Mouse (Mus musculus): Measurements from ENCODE around the gene Megf9. TPM values are rescaled to one million over a fixed set of nuclear protein-coding genes. Genes with fewer than 3 reads are reported as not detected.
A peak's percentile ranks its signal among the peaks of the same experiment; 100 is the strongest.

The Megf9 gene
- polyA plus RNA-seq (2014; fragmentation: Nextera tagmentation; extraction: Ambion mirVana) = 5.0 and 6.0 TPM in 2 replicates

- ATAC-seq (replicated peaks; ENCODE audit: low FRiP score) (peak; percentile 98), DNase-seq (ENCODE audit: low spot score) (peak; percentile 89)
- Histone ChIP-seq H3K9me3 (ENCODE audit: control insufficient read depth, low read length) (no peaks in the 10 kb centered on the region), H3K36me3 (ENCODE audit: control insufficient read depth, insufficient read depth, low read length) (no peaks in the 10 kb centered on the region), H3K9ac (ENCODE audit: low read depth, low read length) (peak within 1 kb of the TSS; percentile 83), H3K4me2 (peak within 1 kb of the TSS; percentile 96), H3K4me3 (ENCODE audit: low read depth, low read length) (peak within 1 kb of the TSS; percentile 86), H3K27ac (ENCODE audit: low read depth, low read length) (peak within 1 kb of the TSS; percentile 47), H3K4me1 (replicated peaks; ENCODE audit: control insufficient read depth, insufficient read depth, low read length) (peaks cover 5% of the 10 kb centered on the region), H3K27me3 (replicated peaks; ENCODE audit: control insufficient read depth, insufficient read depth, low read length) (no peaks in the 10 kb centered on the region)
- 0% methylated on average over 45 of the region's 46 CpGs for WGBS
Observed at GRCm38 (mm10) chr4:70534891-70535269, at the start of gene Megf9. Megf9 (minus strand) TSS chr4:70534995.

GRCm38 (mm10) chr4:70579654-70580053 lies 44.9 kb upstream of the Megf9 start:
- DNase-seq (ENCODE audit: low spot score) (no peak), ATAC-seq (replicated peaks; ENCODE audit: low FRiP score) (no peak)
- WGBS = 46% methylated on average over 3 of the region's 3 CpGs

GRCm38 (mm10) chr4:70578301-70578700 lies 43.5 kb upstream of the Megf9 start:
- no peak for ATAC-seq (replicated peaks; ENCODE audit: low FRiP score)
- H3K27ac ChIP-seq (ENCODE audit: low read depth, low read length) = no peak overlapping the region
- no peaks in the 10 kb centered on the region for H3K36me3 ChIP-seq (ENCODE audit: control insufficient read depth, insufficient read depth, low read length)
- no peak for DNase-seq (ENCODE audit: low spot score)
- 60% methylated on average over 3 of the region's 3 CpGs for WGBS
- no peak overlapping the region for H3K9ac ChIP-seq (ENCODE audit: low read depth, low read length)
- no peaks in the 10 kb centered on the region for H3K4me1 ChIP-seq (replicated peaks; ENCODE audit: control insufficient read depth, insufficient read depth, low read length)
- no peak overlapping the region for H3K4me2 ChIP-seq
- no peak overlapping the region for H3K4me3 ChIP-seq (ENCODE audit: low read depth, low read length)
- H3K9me3 ChIP-seq (ENCODE audit: control insufficient read depth, low read length) = no peaks in the 10 kb centered on the region
- H3K27me3 ChIP-seq (replicated peaks; ENCODE audit: control insufficient read depth, insufficient read depth, low read length) = no peaks in the 10 kb centered on the region

More at GRCm38 (mm10) chr4:70579654-70580053, 44.9 kb upstream of the Megf9 start:
- no peak overlapping the region for H3K4me3 ChIP-seq (ENCODE audit: low read depth, low read length)
- no peak overlapping the region for H3K4me2 ChIP-seq
- H3K4me1 ChIP-seq (replicated peaks; ENCODE audit: control insufficient read depth, insufficient read depth, low read length) = no peaks in the 10 kb centered on the region
- no peaks in the 10 kb centered on the region for H3K9me3 ChIP-seq (ENCODE audit: control insufficient read depth, low read length)
- H3K36me3 ChIP-seq (ENCODE audit: control insufficient read depth, insufficient read depth, low read length) = no peaks in the 10 kb centered on the region
- H3K27ac ChIP-seq (ENCODE audit: low read depth, low read length) = no peak overlapping the region
- no peaks in the 10 kb centered on the region for H3K27me3 ChIP-seq (replicated peaks; ENCODE audit: control insufficient read depth, insufficient read depth, low read length)
- no peak overlapping the region for H3K9ac ChIP-seq (ENCODE audit: low read depth, low read length)

GRCm38 (mm10) chr4:70576096-70576495 lies 41.3 kb upstream of the Megf9 start:
- Histone ChIP-seq H3K4me1 (replicated peaks; ENCODE audit: control insufficient read depth, insufficient read depth, low read length) (no peaks in the 10 kb centered on the region), H3K27me3 (replicated peaks; ENCODE audit: control insufficient read depth, insufficient read depth, low read length) (no peaks in the 10 kb centered on the region)
- no peak for ATAC-seq (replicated peaks; ENCODE audit: low FRiP score)

GRCm38 (mm10) chr4:70573926-70574325 lies 39.1 kb upstream of the Megf9 start:
- no peaks in the 10 kb centered on the region for H3K36me3 ChIP-seq (ENCODE audit: control insufficient read depth, insufficient read depth, low read length)
- 79% methylated on average over 2 of the region's 2 CpGs for WGBS
- H3K4me1 ChIP-seq (replicated peaks; ENCODE audit: control insufficient read depth, insufficient read depth, low read length) = no peaks in the 10 kb centered on the region
- H3K4me2 ChIP-seq = no peak overlapping the region
- ATAC-seq (replicated peaks; ENCODE audit: low FRiP score) = no peak
- H3K9me3 ChIP-seq (ENCODE audit: control insufficient read depth, low read length) = no peaks in the 10 kb centered on the region
- no peak for DNase-seq (ENCODE audit: low spot score)
- H3K27me3 ChIP-seq (replicated peaks; ENCODE audit: control insufficient read depth, insufficient read depth, low read length) = no peaks in the 10 kb centered on the region
- H3K9ac ChIP-seq (ENCODE audit: low read depth, low read length) = no peak overlapping the region
- no peak overlapping the region for H3K27ac ChIP-seq (ENCODE audit: low read depth, low read length)
- no peak overlapping the region for H3K4me3 ChIP-seq (ENCODE audit: low read depth, low read length)

More at GRCm38 (mm10) chr4:70576096-70576495, 41.3 kb upstream of the Megf9 start:
- Histone ChIP-seq H3K36me3 (ENCODE audit: control insufficient read depth, insufficient read depth, low read length) (no peaks in the 10 kb centered on the region), H3K9me3 (ENCODE audit: control insufficient read depth, low read length) (no peaks in the 10 kb centered on the region), H3K9ac (ENCODE audit: low read depth, low read length) (no peak overlapping the region), H3K4me2 (no peak overlapping the region), H3K4me3 (ENCODE audit: low read depth, low read length) (no peak overlapping the region), H3K27ac (ENCODE audit: low read depth, low read length) (no peak overlapping the region)
- no peak for DNase-seq (ENCODE audit: low spot score)

GRCm38 (mm10) chr4:70553888-70554287 lies 19.1 kb upstream of the Megf9 start:
- Histone ChIP-seq H3K9ac (ENCODE audit: low read depth, low read length) (no peak overlapping the region), H3K4me1 (replicated peaks; ENCODE audit: control insufficient read depth, insufficient read depth, low read length) (no peaks in the 10 kb centered on the region), H3K9me3 (ENCODE audit: control insufficient read depth, low read length) (no peaks in the 10 kb centered on the region), H3K36me3 (ENCODE audit: control insufficient read depth, insufficient read depth, low read length) (no peaks in the 10 kb centered on the region), H3K4me2 (no peak overlapping the region), H3K27ac (ENCODE audit: low read depth, low read length) (no peak overlapping the region), H3K4me3 (ENCODE audit: low read depth, low read length) (no peak overlapping the region), H3K27me3 (replicated peaks; ENCODE audit: control insufficient read depth, insufficient read depth, low read length) (no peaks in the 10 kb centered on the region)
- DNase-seq (ENCODE audit: low spot score) = no peak
- no peak for ATAC-seq (replicated peaks; ENCODE audit: low FRiP score)
- 49% methylated on average over 2 of the region's 2 CpGs for WGBS

GRCm38 (mm10) chr4:70553230-70553797 lies 18.5 kb upstream of the Megf9 start:
- DNase-seq (ENCODE audit: low spot score) = no peak
- no peaks in the 10 kb centered on the region for H3K9me3 ChIP-seq (ENCODE audit: control insufficient read depth, low read length)
- no peaks in the 10 kb centered on the region for H3K36me3 ChIP-seq (ENCODE audit: control insufficient read depth, insufficient read depth, low read length)
- no peaks in the 10 kb centered on the region for H3K27me3 ChIP-seq (replicated peaks; ENCODE audit: control insufficient read depth, insufficient read depth, low read length)
- H3K9ac ChIP-seq (ENCODE audit: low read depth, low read length) = no peak overlapping the region
- H3K4me3 ChIP-seq (ENCODE audit: low read depth, low read length) = no peak overlapping the region
- no peak overlapping the region for H3K4me2 ChIP-seq
- 74% methylated on average over 5 of the region's 5 CpGs for WGBS
- no peaks in the 10 kb centered on the region for H3K4me1 ChIP-seq (replicated peaks; ENCODE audit: control insufficient read depth, insufficient read depth, low read length)
- no peak overlapping the region for H3K27ac ChIP-seq (ENCODE audit: low read depth, low read length)
- no peak for ATAC-seq (replicated peaks; ENCODE audit: low FRiP score)

- WGBS = 85% methylated on average over 4 of the region's 4 CpGs
- no peaks in the 10 kb centered on the region for H3K36me3 ChIP-seq (ENCODE audit: control insufficient read depth, insufficient read depth, low read length)
- ATAC-seq (replicated peaks; ENCODE audit: low FRiP score) = no peak
Observed at GRCm38 (mm10) chr4:70552120-70552519, 17.3 kb upstream of the Megf9 start.

GRCm38 (mm10) chr4:70547411-70548148 lies 12.8 kb upstream of the Megf9 start:
- ATAC-seq (replicated peaks; ENCODE audit: low FRiP score) = no peak
- H3K36me3 ChIP-seq (ENCODE audit: control insufficient read depth, insufficient read depth, low read length) = no peaks in the 10 kb centered on the region
- H3K9me3 ChIP-seq (ENCODE audit: control insufficient read depth, low read length) = no peaks in the 10 kb centered on the region
- WGBS = 74% methylated on average over 8 of the region's 8 CpGs
- H3K4me1 ChIP-seq (replicated peaks; ENCODE audit: control insufficient read depth, insufficient read depth, low read length) = no peaks in the 10 kb centered on the region
- no peak overlapping the region for H3K4me3 ChIP-seq (ENCODE audit: low read depth, low read length)
- no peak overlapping the region for H3K4me2 ChIP-seq
- no peak overlapping the region for H3K27ac ChIP-seq (ENCODE audit: low read depth, low read length)
- no peak for DNase-seq (ENCODE audit: low spot score)
- H3K9ac ChIP-seq (ENCODE audit: low read depth, low read length) = no peak overlapping the region
- no peaks in the 10 kb centered on the region for H3K27me3 ChIP-seq (replicated peaks; ENCODE audit: control insufficient read depth, insufficient read depth, low read length)

More at GRCm38 (mm10) chr4:70552120-70552519, 17.3 kb upstream of the Megf9 start:
- no peak for DNase-seq (ENCODE audit: low spot score)
- no peak overlapping the region for H3K9ac ChIP-seq (ENCODE audit: low read depth, low read length)
- H3K27ac ChIP-seq (ENCODE audit: low read depth, low read length) = no peak overlapping the region
- no peak overlapping the region for H3K4me3 ChIP-seq (ENCODE audit: low read depth, low read length)
- H3K9me3 ChIP-seq (ENCODE audit: control insufficient read depth, low read length) = no peaks in the 10 kb centered on the region
- H3K4me2 ChIP-seq = no peak overlapping the region
- H3K4me1 ChIP-seq (replicated peaks; ENCODE audit: control insufficient read depth, insufficient read depth, low read length) = no peaks in the 10 kb centered on the region
- no peaks in the 10 kb centered on the region for H3K27me3 ChIP-seq (replicated peaks; ENCODE audit: control insufficient read depth, insufficient read depth, low read length)

Data from liver, embryonic 11.5 days (tissue).